Mouse (Mus musculus): ENCODE results near the gene Fcgrt.

GRCm38 (mm10) chr7:45126844-45127699, 23.4 kb upstream of the Fcgrt start:
- TF ChIP-seq POLR2A (IDR thresholded peaks at IDR 0.05; ENCODE audit: low read depth, low read length): no peak
- no peak for TF ChIP-seq CTCF (conservative IDR thresholded peaks at IDR 0.05; ENCODE audit: insufficient read depth, insufficient read length, low read depth, low read length)

Measured in kidney, adult 2 months (tissue).